Mouse (Mus musculus): Measurements from ENCODE around the gene Ptpa. TPM values are rescaled to one million over a fixed set of nuclear protein-coding genes. Genes with fewer than 3 reads are reported as not detected.

Gene Ptpa
- polyA plus RNA-seq, 1 experiment, result 83.1 TPM

DNA sequence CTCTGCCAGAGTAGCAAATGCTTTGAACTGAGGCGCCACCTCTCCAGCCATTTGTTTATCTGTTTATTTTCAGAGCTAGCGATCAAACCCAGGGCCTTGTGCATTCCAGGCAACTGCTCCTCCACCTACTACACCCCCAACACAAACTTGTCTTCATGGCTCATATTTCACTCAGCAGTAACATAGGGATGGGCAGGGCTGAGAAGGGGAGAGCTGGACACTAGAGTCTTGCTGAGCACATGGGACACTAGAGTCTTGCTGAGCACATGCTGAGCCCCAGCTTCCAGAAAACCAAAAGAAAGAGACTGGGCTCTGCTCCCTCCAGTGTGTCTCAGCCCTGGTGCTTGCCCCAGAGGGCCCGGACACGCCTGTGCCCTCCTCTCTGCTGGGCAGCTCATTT is 50.9 kb downstream of the Ptpa start:
- H3K36me3 ChIP-seq (ENCODE audit: control insufficient read depth, insufficient read depth, low read length, poor library complexity, severe bottlenecking), result no peaks in the 10 kb centered on the region
- peaks cover 9% of the 10 kb centered on the region for H3K4me1 ChIP-seq (ENCODE audit: control insufficient read depth, insufficient read depth, low read length)
- TF ChIP-seq CTCF (IDR thresholded peaks at IDR 0.05; ENCODE audit: low read depth, low read length), result no peak
- TF ChIP-seq POLR2A (IDR thresholded peaks at IDR 0.05; ENCODE audit: insufficient read depth, low read length), result no peak
- no peak for TF ChIP-seq EP300 (IDR thresholded peaks at IDR 0.05; ENCODE audit: insufficient read depth, low read depth, low read length)
- H3K27me3 ChIP-seq (ENCODE audit: control insufficient read depth, insufficient read depth, low read length, poor library complexity, severe bottlenecking), result no peaks in the 10 kb centered on the region
- H3K27ac ChIP-seq (ENCODE audit: insufficient read depth, low read length), result no peak overlapping the region
- no peak overlapping the region for H3K9ac ChIP-seq (ENCODE audit: low read depth, poor library complexity, severe bottlenecking)
- no peak overlapping the region for H3K4me3 ChIP-seq (ENCODE audit: low read depth, low read length)
- no peaks in the 10 kb centered on the region for H3K9me3 ChIP-seq (replicated peaks; ENCODE audit: control insufficient read depth, insufficient read depth, low read length, poor library complexity, severe bottlenecking)

DNA sequence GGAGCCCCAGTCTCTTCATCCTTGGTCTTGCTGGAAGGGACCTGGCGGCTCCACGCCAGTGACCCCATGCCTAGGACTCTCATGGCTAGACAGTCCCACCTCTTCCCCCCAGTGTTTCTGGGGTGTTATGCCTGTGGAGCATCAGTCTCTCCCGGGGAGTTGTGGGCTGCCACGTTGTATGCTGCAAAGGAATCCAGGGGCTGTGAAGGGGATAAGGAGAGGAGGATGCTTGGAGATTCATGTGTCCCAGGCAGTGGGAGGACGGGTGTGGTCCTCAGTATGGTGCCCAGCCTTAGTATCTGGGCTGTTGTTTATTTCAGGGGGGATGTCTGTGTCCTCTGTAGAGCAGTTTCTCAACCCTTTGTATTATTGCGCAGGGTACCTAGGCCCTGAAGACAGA is 53.2 kb downstream of the Ptpa start:
- TF ChIP-seq POLR2A (IDR thresholded peaks at IDR 0.05; ENCODE audit: insufficient read depth, low read length) (no peak), EP300 (IDR thresholded peaks at IDR 0.05; ENCODE audit: insufficient read depth, low read depth, low read length) (no peak), CTCF (IDR thresholded peaks at IDR 0.05; ENCODE audit: low read depth, low read length) (no peak)
- Histone ChIP-seq H3K27ac (ENCODE audit: insufficient read depth, low read length) (no peak overlapping the region), H3K4me3 (ENCODE audit: low read depth, low read length) (no peak overlapping the region), H3K9me3 (replicated peaks; ENCODE audit: control insufficient read depth, insufficient read depth, low read length, poor library complexity, severe bottlenecking) (no peaks in the 10 kb centered on the region), H3K36me3 (ENCODE audit: control insufficient read depth, insufficient read depth, low read length, poor library complexity, severe bottlenecking) (no peaks in the 10 kb centered on the region), H3K4me1 (ENCODE audit: control insufficient read depth, insufficient read depth, low read length) (peaks cover 7% of the 10 kb centered on the region), H3K9ac (ENCODE audit: low read depth, poor library complexity, severe bottlenecking) (no peak overlapping the region), H3K27me3 (ENCODE audit: control insufficient read depth, insufficient read depth, low read length, poor library complexity, severe bottlenecking) (no peaks in the 10 kb centered on the region)

- no peaks in the 10 kb centered on the region for H3K9me3 ChIP-seq (replicated peaks; ENCODE audit: control insufficient read depth, insufficient read depth, low read length, poor library complexity, severe bottlenecking)
- H3K9ac ChIP-seq (ENCODE audit: low read depth, poor library complexity, severe bottlenecking), result peak overlapping the region; percentile 43
- TF ChIP-seq POLR2A (IDR thresholded peaks at IDR 0.05; ENCODE audit: insufficient read depth, low read length) (no peak), CTCF (IDR thresholded peaks at IDR 0.05; ENCODE audit: low read depth, low read length) (peak; percentile 83)
- H3K36me3 ChIP-seq (ENCODE audit: control insufficient read depth, insufficient read depth, low read length, poor library complexity, severe bottlenecking), result no peaks in the 10 kb centered on the region
- H3K27me3 ChIP-seq (ENCODE audit: control insufficient read depth, insufficient read depth, low read length, poor library complexity, severe bottlenecking), result no peaks in the 10 kb centered on the region
- peak overlapping the region; percentile 68 for H3K4me3 ChIP-seq (ENCODE audit: low read depth, low read length)
- peaks cover 7% of the 10 kb centered on the region for H3K4me1 ChIP-seq (ENCODE audit: control insufficient read depth, insufficient read depth, low read length)
- no peak overlapping the region for H3K27ac ChIP-seq (ENCODE audit: insufficient read depth, low read length)
These were observed 53.9 kb downstream of the Ptpa start for GRCm38 (mm10) chr2:30469796-30470142.

DNA sequence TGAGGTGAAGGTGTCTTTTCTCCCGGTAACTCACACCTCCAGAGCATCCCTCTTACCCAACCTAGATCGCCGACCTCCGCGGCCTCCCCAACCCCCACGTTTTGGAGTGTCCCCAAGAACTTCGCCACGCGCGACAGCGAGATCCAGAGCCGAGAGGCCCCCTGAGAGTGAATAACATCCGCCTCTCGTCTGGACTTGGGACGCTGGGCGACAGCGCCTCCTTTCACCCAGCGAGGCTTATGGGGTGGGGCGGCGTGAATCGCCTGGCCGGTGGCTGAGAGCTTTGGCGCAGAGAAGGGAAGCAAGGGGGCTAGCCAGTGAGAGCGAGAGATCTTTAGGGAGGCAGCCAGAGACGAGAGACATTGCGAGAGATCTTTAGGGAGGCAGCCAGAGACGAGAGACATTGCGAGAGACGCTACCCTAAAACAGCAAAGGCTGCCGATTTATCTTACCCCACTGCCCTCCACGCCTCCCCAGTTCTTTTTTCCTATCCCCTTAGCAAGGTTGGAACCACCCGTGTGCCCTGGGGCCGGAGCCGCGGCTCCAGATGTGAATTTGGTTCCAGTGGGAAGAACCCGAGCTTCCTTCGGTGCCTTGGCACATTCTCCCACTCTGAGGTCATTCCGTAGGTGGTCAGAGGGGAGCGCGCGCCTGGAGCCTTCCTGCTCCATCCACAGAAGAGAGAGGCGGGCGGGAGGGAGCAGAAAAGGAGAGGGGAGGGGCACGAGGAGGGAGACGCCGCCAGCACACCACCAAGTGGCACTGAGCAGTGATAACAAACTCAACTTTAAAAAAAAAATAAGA is 54.5 kb downstream of the Ptpa start:
- peaks cover 7% of the 10 kb centered on the region for H3K4me1 ChIP-seq (ENCODE audit: control insufficient read depth, insufficient read depth, low read length)
- no peak overlapping the region for H3K27ac ChIP-seq (ENCODE audit: insufficient read depth, low read length)
- peak overlapping the region; percentile 43 for H3K9ac ChIP-seq (ENCODE audit: low read depth, poor library complexity, severe bottlenecking)
- H3K36me3 ChIP-seq (ENCODE audit: control insufficient read depth, insufficient read depth, low read length, poor library complexity, severe bottlenecking), result no peaks in the 10 kb centered on the region
- peak overlapping the region; percentile 68 for H3K4me3 ChIP-seq (ENCODE audit: low read depth, low read length)
- TF ChIP-seq EP300 (IDR thresholded peaks at IDR 0.05; ENCODE audit: insufficient read depth, low read depth, low read length) (no peak), POLR2A (IDR thresholded peaks at IDR 0.05; ENCODE audit: insufficient read depth, low read length) (no peak), CTCF (IDR thresholded peaks at IDR 0.05; ENCODE audit: low read depth, low read length) (no peak)
- H3K27me3 ChIP-seq (ENCODE audit: control insufficient read depth, insufficient read depth, low read length, poor library complexity, severe bottlenecking), result no peaks in the 10 kb centered on the region
- no peaks in the 10 kb centered on the region for H3K9me3 ChIP-seq (replicated peaks; ENCODE audit: control insufficient read depth, insufficient read depth, low read length, poor library complexity, severe bottlenecking)

DNA sequence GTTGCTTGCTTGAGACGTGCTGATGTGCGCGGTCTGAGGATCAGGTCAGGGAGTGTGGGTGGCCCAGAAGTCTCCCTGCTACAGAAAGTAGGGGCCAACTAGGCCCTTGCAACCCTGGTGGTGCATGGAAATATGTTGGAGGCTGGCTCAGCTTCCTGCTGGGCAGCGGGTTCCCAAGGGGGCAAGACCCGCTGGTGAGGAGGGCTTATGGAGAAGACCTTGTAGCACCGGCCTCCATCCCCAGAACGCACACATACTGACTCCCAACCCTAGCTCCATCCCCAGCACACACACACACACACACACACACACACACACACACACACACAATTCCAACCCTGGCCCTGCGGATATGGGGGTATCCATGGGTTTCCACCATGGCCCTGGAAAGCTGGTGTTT is 55.2 kb downstream of the Ptpa start:
- Histone ChIP-seq H3K4me1 (ENCODE audit: control insufficient read depth, insufficient read depth, low read length) (peaks cover 9% of the 10 kb centered on the region), H3K4me3 (ENCODE audit: low read depth, low read length) (no peak overlapping the region; the same call in 1 of the 2 replicates), H3K9ac (ENCODE audit: low read depth, poor library complexity, severe bottlenecking) (no peak overlapping the region), H3K27ac (ENCODE audit: insufficient read depth, low read length) (no peak overlapping the region), H3K36me3 (ENCODE audit: control insufficient read depth, insufficient read depth, low read length, poor library complexity, severe bottlenecking) (no peaks in the 10 kb centered on the region), H3K9me3 (replicated peaks; ENCODE audit: control insufficient read depth, insufficient read depth, low read length, poor library complexity, severe bottlenecking) (no peaks in the 10 kb centered on the region), H3K27me3 (ENCODE audit: control insufficient read depth, insufficient read depth, low read length, poor library complexity, severe bottlenecking) (no peaks in the 10 kb centered on the region)
- no peak for TF ChIP-seq CTCF (IDR thresholded peaks at IDR 0.05; ENCODE audit: low read depth, low read length)
- no peak for TF ChIP-seq EP300 (IDR thresholded peaks at IDR 0.05; ENCODE audit: insufficient read depth, low read depth, low read length)
- no peak for TF ChIP-seq POLR2A (IDR thresholded peaks at IDR 0.05; ENCODE audit: insufficient read depth, low read length)

Measured in ES-Bruce4 (cell line).